In the genomic region with DNA sequence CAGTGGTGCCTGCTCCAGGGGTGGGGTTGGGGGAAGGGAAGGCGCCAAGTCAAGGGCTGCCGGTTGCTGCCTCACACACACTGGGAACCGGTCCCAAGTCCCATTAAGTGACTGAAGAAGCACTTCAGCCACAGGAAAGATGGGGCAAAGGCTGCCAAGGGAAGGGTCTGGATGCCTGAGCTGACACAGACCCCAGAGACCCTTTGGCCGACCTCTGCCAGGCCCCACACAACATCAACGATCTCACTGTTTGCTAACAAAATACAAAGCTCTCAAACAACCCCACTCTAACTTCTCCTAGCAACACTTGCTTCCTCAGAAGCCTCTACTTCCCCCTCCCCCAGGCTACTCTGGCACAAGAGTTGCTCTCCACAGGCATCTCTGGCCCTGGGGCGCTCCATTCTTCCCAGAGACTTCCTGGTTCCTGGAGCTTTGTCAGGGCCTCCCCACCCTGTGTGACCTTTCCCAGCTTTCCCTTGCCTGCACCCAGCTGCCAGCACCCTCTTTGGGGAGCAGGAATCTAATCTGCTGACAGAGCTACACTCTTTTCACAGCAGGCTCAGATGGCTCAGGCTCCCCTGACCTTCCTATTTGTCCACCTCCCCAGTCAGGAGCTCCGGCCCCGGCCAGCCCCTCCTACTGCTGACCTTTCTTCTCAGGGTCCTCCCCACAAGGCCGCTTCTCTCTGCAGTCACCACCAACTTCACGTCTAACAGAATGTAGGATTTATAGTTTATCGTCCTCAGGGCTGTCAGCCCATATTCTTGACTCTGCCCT, we compare ENCODE assay signal across 9 mouse cellular contexts. TPM values are rescaled to one million over a fixed set of nuclear protein-coding genes. Genes with fewer than 3 reads are reported as not detected.
DNase-seq lines count a peak whose midpoint lies in the region; ATAC-seq and TF ChIP-seq lines count a peak whose summit lies in the region.
"Had no signal": no experiment of that assay in that cellular context is flagged by ENCODE, and none has a peak within 500 bp of the region (broad histone marks: within the 10 kb centered on the region; RNA-seq: fewer than 3 reads in every experiment).

No protein-coding gene starts in this region.

- TF ChIP-seq EP300 in heart, adult 2 months (IDR thresholded peaks at IDR 0.05; ENCODE audit: insufficient read depth, low read depth, low read length) = peak; percentile 53; the same call in 1 of the 2 replicates

- H3K27me3 ChIP-seq in heart, adult 2 months (ENCODE audit: control insufficient read depth, insufficient read depth, low read length) = no peaks in the 10 kb centered on the region
- H3K27me3 ChIP-seq in liver, adult 2 months (ENCODE audit: control insufficient read depth, insufficient read depth, low read length) = no peaks in the 10 kb centered on the region
- no peaks in the 10 kb centered on the region for H3K27me3 ChIP-seq in midbrain, embryonic 16.5 days (ENCODE audit: control insufficient read depth, insufficient read depth, low read depth, low read length)

- 5% methylated on average over 11 of the region's 11 CpGs for WGBS in heart, adult 2 months
- WGBS in liver, adult 2 months = 10% methylated on average over 11 of the region's 11 CpGs
- 17% methylated on average over 11 of the region's 11 CpGs for WGBS in midbrain, embryonic 16.5 days

- peak overlapping the region; percentile 95 for H3K27ac ChIP-seq in heart, adult 2 months
- H3K27ac ChIP-seq in liver, adult 2 months (replicated peaks; ENCODE audit: insufficient read depth, low read depth, low read length) = peak overlapping the region; percentile 67
- peak overlapping the region; percentile 50 for H3K27ac ChIP-seq in midbrain, embryonic 16.5 days (ENCODE audit: low read length)

- intact Hi-C loops in heart, adult 2 months (cut with DNase I) = loop anchor here (2.0 kb wide), 2 partner anchors 21 to 49 kb away; a partner anchor contains a TSS

- peaks cover 14% of the 10 kb centered on the region for H3K4me1 ChIP-seq in heart, adult 2 months (ENCODE audit: control insufficient read depth, insufficient read depth, low read length)
- H3K4me1 ChIP-seq in liver, adult 2 months (ENCODE audit: control insufficient read depth, insufficient read depth, low read length) = peaks cover 45% of the 10 kb centered on the region
- peaks cover 21% of the 10 kb centered on the region for H3K4me1 ChIP-seq in midbrain, embryonic 16.5 days (ENCODE audit: control insufficient read depth, insufficient read depth, low read length)

- TF ChIP-seq POLR2A in heart, adult 2 months (IDR thresholded peaks at IDR 0.05; ENCODE audit: insufficient read depth, low read depth, low read length) = no peak
- no peak for TF ChIP-seq POLR2A in liver, adult 2 months (IDR thresholded peaks at IDR 0.05; ENCODE audit: extremely low read depth, insufficient read depth, low read length)

- H3K79me2 ChIP-seq in heart, adult 2 months (replicated peaks; ENCODE audit: control insufficient read depth, insufficient read depth, low read length) = no peaks in the 10 kb centered on the region; the same call in 1 of the 2 replicates
- peaks cover 5% of the 10 kb centered on the region; the same call in 1 of the 2 replicates for H3K79me2 ChIP-seq in liver, adult 2 months (ENCODE audit: control insufficient read depth, insufficient read depth, low read length)

- peak; percentile 75 for DNase-seq in ovary, adult 18-20 months (ENCODE audit: low spot score)
- no peak for DNase-seq in ovary, postnatal 10 days (ENCODE audit: low spot score)
- peak; percentile 65 to 67 for DNase-seq in cerebellum, postnatal 25 days
- DNase-seq in heart, adult 2 months = peak; percentile 74 to 83
- peak; percentile 78 for DNase-seq in kidney, adult 11 months
- peak; percentile 58 for DNase-seq in liver, adult 2 months (ENCODE audit: extremely low read depth, low read depth, low spot score)

- no peaks in the 10 kb centered on the region for H3K9me3 ChIP-seq in midbrain, embryonic 16.5 days (replicated peaks; ENCODE audit: control insufficient read depth, low read length, poor library complexity, severe bottlenecking)

- H3K36me3 ChIP-seq in heart, adult 2 months (ENCODE audit: control insufficient read depth, insufficient read depth, low read length) = peaks cover 3% of the 10 kb centered on the region; the same call in 1 of the 2 replicates
- peaks cover 3% of the 10 kb centered on the region; the same call in 1 of the 2 replicates for H3K36me3 ChIP-seq in liver, adult 2 months (ENCODE audit: control insufficient read depth, insufficient read depth, low read length)
- peaks cover 13% of the 10 kb centered on the region for H3K36me3 ChIP-seq in midbrain, embryonic 16.5 days (ENCODE audit: control insufficient read depth, insufficient read depth, low read length)

- H3K9ac ChIP-seq in heart, adult 2 months (ENCODE audit: low read depth, low read length) = peak overlapping the region; percentile 33
- H3K9ac ChIP-seq in liver, adult 2 months (ENCODE audit: low read depth, low read length) = peak overlapping the region; percentile 16; the same call in 1 of the 2 replicates
- peak overlapping the region; percentile 70 for H3K9ac ChIP-seq in midbrain, embryonic 16.5 days (ENCODE audit: low read depth, low read length)

- H3K4me2 ChIP-seq in midbrain, embryonic 16.5 days (ENCODE audit: low read length) = no peak overlapping the region

- peak overlapping the region; percentile 26; the same call in 1 of the 2 replicates for H3K4me3 ChIP-seq in heart, adult 2 months
- no peak overlapping the region for H3K4me3 ChIP-seq in liver, adult 2 months (ENCODE audit: insufficient read depth, low read depth, low read length)
- H3K4me3 ChIP-seq in midbrain, embryonic 16.5 days (ENCODE audit: low read depth, low read length) = no peak overlapping the region

- no peak for TF ChIP-seq CTCF in heart, adult 2 months (IDR thresholded peaks at IDR 0.05)
- no peak for TF ChIP-seq CTCF in liver, adult 2 months (IDR thresholded peaks at IDR 0.05; ENCODE audit: low read depth, low read length)

- no peak for ATAC-seq in midbrain, embryonic 16.5 days
- ATAC-seq in erythroid progenitor cell, adult 5-6 weeks (replicated peaks; ENCODE audit: low FRiP score, poor library complexity, severe bottlenecking) = no peak

RNA-seq across cellular contexts. Expression of a gene that starts 1.7 kb away (rescaled TPM):
- total RNA-seq in heart, adult 2 months (2021) = 100 to 1,000 TPM; 215 to 236 TPM
- polyA plus RNA-seq in heart, adult 2 months (2012; rRNA removed) = 326 and 358 TPM in 2 replicates
- total RNA-seq in liver, adult 2 months (2014; rRNA removed) = 58.6 and 70.0 TPM in 2 replicates
- polyA plus RNA-seq in liver, adult 2 months (2012; rRNA removed) = 115 and 117 TPM in 2 replicates
- 142 and 164 TPM in 2 replicates for polyA plus RNA-seq in midbrain, embryonic 16.5 days (2015; fragmentation: Nextera tagmentation; extraction: Ambion mirVana)
- total RNA-seq in erythroid progenitor cell, adult 5-6 weeks (2015; ENCODE audit: low replicate concordance) = 11.3 and 15.5 TPM in 2 replicates
- total RNA-seq in erythroid progenitor cell, adult 5-6 weeks (2017; ENCODE audit: low replicate concordance) = 7.1 and 17.1 TPM in 2 replicates

RNA-seq across cellular contexts. Expression of a gene that starts 6.4 kb away (rescaled TPM):
- 10 to 100 TPM; 51.4 to 64.6 TPM for total RNA-seq in heart, adult 2 months (2021)
- polyA plus RNA-seq in heart, adult 2 months (2012; rRNA removed) = 125 and 177 TPM in 2 replicates
- total RNA-seq in liver, adult 2 months (2014; rRNA removed) = 147 and 151 TPM in 2 replicates
- 233 and 311 TPM in 2 replicates for polyA plus RNA-seq in liver, adult 2 months (2012; rRNA removed)
- 1.4 and 1.7 TPM in 2 replicates for polyA plus RNA-seq in midbrain, embryonic 16.5 days (2015; fragmentation: Nextera tagmentation; extraction: Ambion mirVana)
- total RNA-seq in erythroid progenitor cell, adult 5-6 weeks (2015; ENCODE audit: low replicate concordance) = 2.1 and 2.9 TPM in 2 replicates
- 5.4 and 8.2 TPM in 2 replicates for total RNA-seq in erythroid progenitor cell, adult 5-6 weeks (2017; ENCODE audit: low replicate concordance)

RNA-seq across cellular contexts. Expression of a gene that starts 18.4 kb away (rescaled TPM):
- 1 to 10 TPM; 3.7 to 4.1 TPM for total RNA-seq in heart, adult 2 months (2021)
- polyA plus RNA-seq in heart, adult 2 months (2012; rRNA removed) = not detected in 2 replicates
- total RNA-seq in liver, adult 2 months (2014; rRNA removed) = not detected in 2 replicates
- 1.4 TPM in 1 of 2 replicates, not detected in the other for polyA plus RNA-seq in liver, adult 2 months (2012; rRNA removed)
- not detected in 2 replicates for polyA plus RNA-seq in midbrain, embryonic 16.5 days (2015; fragmentation: Nextera tagmentation; extraction: Ambion mirVana)
- not detected in 2 replicates for total RNA-seq in erythroid progenitor cell, adult 5-6 weeks (2015; ENCODE audit: low replicate concordance)
- not detected in 2 replicates for total RNA-seq in erythroid progenitor cell, adult 5-6 weeks (2017; ENCODE audit: low replicate concordance)
- polyA plus RNA-seq: large intestine, adult 2 months had no signal

RNA-seq across cellular contexts. Expression of a gene that starts 21.8 kb away (rescaled TPM):
- total RNA-seq in heart, adult 2 months (2021) = 10 to 100 TPM; 20.1 to 20.6 TPM
- 39.0 and 58.0 TPM in 2 replicates for polyA plus RNA-seq in heart, adult 2 months (2012; rRNA removed)
- total RNA-seq in liver, adult 2 months (2014; rRNA removed) = 2.0 and 3.1 TPM in 2 replicates
- polyA plus RNA-seq in liver, adult 2 months (2012; rRNA removed) = 8.5 and 9.3 TPM in 2 replicates
- polyA plus RNA-seq in midbrain, embryonic 16.5 days (2015; fragmentation: Nextera tagmentation; extraction: Ambion mirVana) = 86.0 and 110 TPM in 2 replicates
- total RNA-seq in erythroid progenitor cell, adult 5-6 weeks (2015; ENCODE audit: low replicate concordance) = 15.5 and 18.0 TPM in 2 replicates
- 5.3 and 9.7 TPM in 2 replicates for total RNA-seq in erythroid progenitor cell, adult 5-6 weeks (2017; ENCODE audit: low replicate concordance)

RNA-seq across cellular contexts. Expression of a gene that starts 49.0 kb away (rescaled TPM):
- 10 to 100 TPM; 17.4 to 17.9 TPM for total RNA-seq in heart, adult 2 months (2021)
- 21.6 and 27.9 TPM in 2 replicates for polyA plus RNA-seq in heart, adult 2 months (2012; rRNA removed)
- total RNA-seq in liver, adult 2 months (2014; rRNA removed) = 3.2 and 3.8 TPM in 2 replicates
- polyA plus RNA-seq in liver, adult 2 months (2012; rRNA removed) = 1.7 and 2.0 TPM in 2 replicates
- 79.7 and 83.8 TPM in 2 replicates for polyA plus RNA-seq in midbrain, embryonic 16.5 days (2015; fragmentation: Nextera tagmentation; extraction: Ambion mirVana)
- 9.4 and 19.7 TPM in 2 replicates for total RNA-seq in erythroid progenitor cell, adult 5-6 weeks (2015; ENCODE audit: low replicate concordance)
- 3.3 and 7.6 TPM in 2 replicates for total RNA-seq in erythroid progenitor cell, adult 5-6 weeks (2017; ENCODE audit: low replicate concordance)

Comparison
In these comparisons a context has a peak if more than half of its experiments do, and no peak if none do; other contexts are left out.
1. H3K9ac ChIP-seq: peak in every context shown above with its lines; median percentile 70 in midbrain, embryonic 16.5 days; 33 in heart, adult 2 months; 16 in liver, adult 2 months.
2. RNA of a gene that starts 6.4 kb away (total RNA-seq): 147 to 151 TPM in liver, adult 2 months and 51.4 to 64.6 TPM in heart, adult 2 months; 2.1 to 8.2 TPM in erythroid progenitor cell, adult 5-6 weeks; every median in the first group is over 4 times any median in the second.
3. Peak in every context shown above with its lines, with median percentiles within 50 percentile points of each other: H3K27ac ChIP-seq.